Mouse (Mus musculus): ENCODE results near the gene Nkx2-1. TPM values are rescaled to one million over a fixed set of nuclear protein-coding genes. Genes with fewer than 3 reads are reported as not detected.

Gene Nkx2-1
- total RNA-seq, 4 experiments from 2014 or later: not detected

- DNase-seq (ENCODE audit: low spot score in 2 of 2): no peak
Measured at GRCm38 (mm10) chr12:56524201-56524600, 12.5 kb downstream of the Nkx2-1 start.

- DNase-seq (ENCODE audit: low spot score in 2 of 2): no peak
Measured at GRCm38 (mm10) chr12:56522191-56522590, 14.5 kb downstream of the Nkx2-1 start.

GRCm38 (mm10) chr12:56521106-56521840, 15.4 kb downstream of the Nkx2-1 start:
- DNase-seq (ENCODE audit: low spot score in 2 of 2): no peak

GRCm38 (mm10) chr12:56520396-56521105, 16.2 kb downstream of the Nkx2-1 start:
- DNase-seq (ENCODE audit: low spot score in 2 of 2): no peak

DNA sequence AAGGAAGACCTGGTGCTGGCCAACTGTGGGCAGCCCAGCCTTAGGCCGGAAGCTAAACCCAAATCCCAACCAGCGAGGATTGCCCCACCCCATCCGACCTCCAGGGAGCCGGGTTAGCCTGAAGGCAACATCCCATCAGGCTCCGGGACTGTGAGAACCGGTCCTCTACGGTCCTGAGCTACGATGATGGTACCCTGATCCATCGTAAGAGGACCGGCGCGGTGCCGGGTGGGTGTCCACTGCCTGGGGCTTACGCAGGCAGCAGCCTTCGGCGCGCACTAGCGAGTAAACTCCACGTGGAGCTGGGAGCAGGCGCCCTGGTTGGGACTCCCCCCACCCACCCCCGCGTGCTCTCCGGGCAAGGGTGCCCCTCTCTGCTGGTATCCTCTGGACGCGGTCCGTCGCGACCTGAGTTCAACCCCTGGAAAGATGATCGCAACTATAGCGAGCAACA, 16.9 kb downstream of the Nkx2-1 start:
- no peak for DNase-seq (ENCODE audit: low spot score in 2 of 2)

GRCm38 (mm10) chr12:56519071-56519737, 17.5 kb downstream of the Nkx2-1 start:
- no peak for DNase-seq (ENCODE audit: low spot score in 2 of 2)

GRCm38 (mm10) chr12:56518221-56518620, 18.5 kb downstream of the Nkx2-1 start:
- DNase-seq (ENCODE audit: low spot score in 2 of 2): no peak

DNA sequence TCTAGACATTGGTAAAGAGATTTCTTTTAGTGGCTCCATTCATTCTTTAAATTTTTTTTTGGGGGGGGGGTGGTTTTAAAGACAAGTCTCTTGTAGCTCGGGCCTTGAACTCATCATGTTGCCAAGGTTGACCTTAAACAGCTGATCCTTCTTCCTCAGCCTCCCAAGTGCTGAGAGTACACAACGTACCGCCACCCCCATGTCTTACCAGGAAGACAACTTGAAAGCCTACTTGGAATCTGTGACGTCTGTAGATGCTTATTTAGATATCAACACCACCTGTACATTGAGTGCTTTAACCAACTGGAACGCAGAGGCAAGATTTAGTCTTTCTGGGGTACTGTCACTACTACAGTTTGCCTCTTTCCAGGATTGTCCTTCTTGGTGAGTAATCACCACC, 21.9 kb downstream of the Nkx2-1 start:
- no peak for DNase-seq (ENCODE audit: low spot score in 2 of 2)

- DNase-seq (ENCODE audit: low spot score in 2 of 2): no peak
Measured at GRCm38 (mm10) chr12:56508413-56508812, 28.3 kb downstream of the Nkx2-1 start.

DNA sequence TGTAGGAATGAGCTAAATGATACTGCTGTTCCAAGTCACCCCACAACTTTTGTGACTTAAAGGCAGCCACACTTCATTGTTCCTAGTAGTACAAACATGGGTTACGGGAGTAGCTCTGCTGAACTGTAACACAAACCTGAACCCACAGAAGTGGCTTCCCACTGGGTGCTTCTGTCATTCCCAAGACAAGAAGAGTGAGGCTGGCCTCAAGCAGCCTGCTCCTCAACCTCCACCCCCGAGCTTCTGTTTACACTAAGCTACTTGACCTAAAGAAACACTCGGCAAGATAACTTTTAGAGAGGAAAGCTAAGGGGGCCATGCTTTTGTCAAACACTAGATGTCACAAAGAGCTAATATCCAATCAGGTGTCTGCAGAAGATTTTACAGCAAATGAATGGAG, 49.7 kb downstream of the Nkx2-1 start:
- DNase-seq (ENCODE audit: low spot score in 2 of 2): no peak

GRCm38 (mm10) chr12:56482606-56483005, 54.1 kb downstream of the Nkx2-1 start:
- no peak for DNase-seq (ENCODE audit: low spot score in 2 of 2)

Other genes with a start within 250 kb of the Nkx2-1 start
- 1 to 10 TPM; 4.3 to 5.0 (median 4.6) TPM for gene Mbip, start 191.0 kb downstream of the Nkx2-1 start, total RNA-seq (2022)
- not detected for gene Nkx2-9, start 76.4 kb upstream of the Nkx2-1 start, total RNA-seq (2022)
- under 1 TPM in 1 of 4 experiments, not detected in 3; 0.15 TPM for gene Pax9, start 154.9 kb upstream of the Nkx2-1 start, total RNA-seq (2022)